Mouse (Mus musculus): ENCODE data around the gene Angel1. TPM values are rescaled to one million over a fixed set of nuclear protein-coding genes. Genes with fewer than 3 reads are reported as not detected.

Angel1 gene
- polyA plus RNA-seq, 1 experiment from 2014 or later: 4.8 TPM

- no peaks in the 10 kb centered on the region for H3K36me3 ChIP-seq (ENCODE audit: control insufficient read depth, insufficient read depth, low read length)
- no peak overlapping the region for H3K27ac ChIP-seq (ENCODE audit: low read length)
- no peak overlapping the region for H3K4me3 ChIP-seq (ENCODE audit: low read length)
- no peaks in the 10 kb centered on the region for H3K9me3 ChIP-seq (ENCODE audit: control insufficient read depth, low read length)
- no peak overlapping the region for H3K4me2 ChIP-seq (ENCODE audit: low read depth, low read length)
- H3K9ac ChIP-seq (ENCODE audit: low read depth, low read length): no peak overlapping the region
- peak; percentile 34; the same call in 1 of the 2 replicates for ATAC-seq
- H3K27me3 ChIP-seq (replicated peaks; ENCODE audit: control insufficient read depth, insufficient read depth, low read length): no peaks in the 10 kb centered on the region
- WGBS: 35% methylated on average over 20 of the region's 20 CpGs
- H3K4me1 ChIP-seq (ENCODE audit: control insufficient read depth, insufficient read depth, low read length): peaks cover 3% of the 10 kb centered on the region; the same call in 1 of the 2 replicates
Observed at GRCm38 (mm10) chr12:86767868-86768631, 41.8 kb upstream of the Angel1 start.

DNA sequence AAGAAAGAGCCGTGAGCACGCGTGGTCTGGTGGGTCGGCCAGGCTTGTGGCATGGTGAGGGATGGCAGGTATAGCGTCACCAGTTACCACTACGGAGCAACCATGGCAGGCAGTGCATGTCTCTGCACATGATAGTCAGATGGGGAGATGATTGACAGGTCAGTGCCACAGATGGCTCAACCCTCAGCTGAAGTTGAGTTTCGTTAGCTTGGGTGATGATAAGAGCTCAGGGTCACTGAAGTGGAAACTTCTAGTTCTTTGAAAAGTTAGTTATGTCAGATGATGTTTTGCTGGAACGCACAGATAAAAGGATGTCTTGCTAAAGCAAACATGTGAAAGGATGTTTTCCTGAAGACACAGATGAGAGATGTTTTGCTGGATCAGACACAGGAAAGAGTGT, 40.2 kb upstream of the Angel1 start:
- Histone ChIP-seq H3K4me2 (ENCODE audit: low read depth, low read length) (no peak overlapping the region), H3K9me3 (ENCODE audit: control insufficient read depth, low read length) (no peaks in the 10 kb centered on the region), H3K4me3 (ENCODE audit: low read length) (no peak overlapping the region), H3K27ac (ENCODE audit: low read length) (no peak overlapping the region), H3K4me1 (ENCODE audit: control insufficient read depth, insufficient read depth, low read length) (0 out of 2 replicates have a peak, but pooled peaks cover 3% of the 10 kb centered on the region), H3K9ac (ENCODE audit: low read depth, low read length) (no peak overlapping the region), H3K36me3 (ENCODE audit: control insufficient read depth, insufficient read depth, low read length) (no peaks in the 10 kb centered on the region), H3K27me3 (replicated peaks; ENCODE audit: control insufficient read depth, insufficient read depth, low read length) (no peaks in the 10 kb centered on the region)
- no peak for ATAC-seq
- WGBS: 85% methylated on average over 8 of the region's 8 CpGs

- 0 out of 2 replicates have a peak, but pooled peaks cover 3% of the 10 kb centered on the region for H3K4me1 ChIP-seq (ENCODE audit: control insufficient read depth, insufficient read depth, low read length)
- no peak overlapping the region for H3K27ac ChIP-seq (ENCODE audit: low read length)
- no peak overlapping the region for H3K4me3 ChIP-seq (ENCODE audit: low read length)
- no peak overlapping the region for H3K9ac ChIP-seq (ENCODE audit: low read depth, low read length)
- WGBS: 68% methylated on average over 6 of the region's 6 CpGs
- no peaks in the 10 kb centered on the region for H3K9me3 ChIP-seq (ENCODE audit: control insufficient read depth, low read length)
- H3K36me3 ChIP-seq (ENCODE audit: control insufficient read depth, insufficient read depth, low read length): no peaks in the 10 kb centered on the region
- no peak overlapping the region for H3K4me2 ChIP-seq (ENCODE audit: low read depth, low read length)
- no peak for ATAC-seq
- H3K27me3 ChIP-seq (replicated peaks; ENCODE audit: control insufficient read depth, insufficient read depth, low read length): no peaks in the 10 kb centered on the region
Observed at GRCm38 (mm10) chr12:86764060-86764459, 37.8 kb upstream of the Angel1 start.

DNA sequence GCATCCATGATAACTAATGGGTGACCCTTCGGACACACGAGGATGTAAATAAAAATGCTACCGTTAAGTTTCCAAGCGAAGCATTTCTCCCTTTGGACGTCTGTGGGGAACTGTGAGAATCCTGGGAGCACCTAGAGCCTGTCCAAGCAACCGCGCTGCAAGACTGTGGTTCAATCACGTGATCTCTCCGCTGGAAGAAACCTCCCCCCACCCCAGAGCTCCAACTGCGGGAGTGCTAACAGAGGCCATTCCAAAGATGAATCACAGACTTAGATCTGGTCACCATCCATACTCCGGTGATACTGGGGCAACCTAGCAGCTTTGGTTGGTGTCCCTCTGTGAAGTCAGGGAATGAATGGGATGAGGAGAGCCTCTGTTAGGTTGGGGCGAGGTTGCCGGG, 34.8 kb upstream of the Angel1 start:
- no peak overlapping the region for H3K27ac ChIP-seq (ENCODE audit: low read length)
- H3K9ac ChIP-seq (ENCODE audit: low read depth, low read length): no peak overlapping the region
- H3K4me3 ChIP-seq (ENCODE audit: low read length): no peak overlapping the region
- no peaks in the 10 kb centered on the region for H3K36me3 ChIP-seq (ENCODE audit: control insufficient read depth, insufficient read depth, low read length)
- no peaks in the 10 kb centered on the region for H3K27me3 ChIP-seq (replicated peaks; ENCODE audit: control insufficient read depth, insufficient read depth, low read length)
- no peak overlapping the region for H3K4me2 ChIP-seq (ENCODE audit: low read depth, low read length)
- H3K9me3 ChIP-seq (ENCODE audit: control insufficient read depth, low read length): no peaks in the 10 kb centered on the region
- no peaks in the 10 kb centered on the region for H3K4me1 ChIP-seq (ENCODE audit: control insufficient read depth, insufficient read depth, low read length)
- ATAC-seq: no peak
- WGBS: 68% methylated on average over 13 of the region's 13 CpGs

GRCm38 (mm10) chr12:86734319-86734810, 8.1 kb upstream of the Angel1 start, which contains the start of gene Lrrc74a:
Lrrc74a (plus strand) TSS chr12:86734369.
- 84% methylated on average over 8 of the region's 8 CpGs for WGBS

GRCm38 (mm10) chr12:86725706-86726105, 554 bp downstream of the Angel1 start:
- Histone ChIP-seq H3K9ac (ENCODE audit: low read depth, low read length) (peak overlapping the region; percentile 76), H3K27me3 (replicated peaks; ENCODE audit: control insufficient read depth, insufficient read depth, low read length) (no peaks in the 10 kb centered on the region), H3K4me3 (ENCODE audit: low read length) (peak overlapping the region; percentile 74), H3K36me3 (ENCODE audit: control insufficient read depth, insufficient read depth, low read length) (no peaks in the 10 kb centered on the region), H3K4me1 (ENCODE audit: control insufficient read depth, insufficient read depth, low read length) (no peaks in the 10 kb centered on the region), H3K9me3 (ENCODE audit: control insufficient read depth, low read length) (no peaks in the 10 kb centered on the region), H3K27ac (ENCODE audit: low read length) (no peak overlapping the region), H3K4me2 (ENCODE audit: low read depth, low read length) (peak overlapping the region; percentile 88)
- ATAC-seq: peak; percentile 24; the same call in 1 of the 2 replicates
- under 1% methylated on average over 19 of the region's 19 CpGs for WGBS

More at GRCm38 (mm10) chr12:86734319-86734810, 8.1 kb upstream of the Angel1 start, which contains the start of gene Lrrc74a:
- Histone ChIP-seq H3K4me3 (ENCODE audit: low read length) (no peak within 1 kb of the TSS), H3K9ac (ENCODE audit: low read depth, low read length) (no peak within 1 kb of the TSS), H3K9me3 (ENCODE audit: control insufficient read depth, low read length) (no peaks in the 10 kb centered on the region), H3K4me2 (ENCODE audit: low read depth, low read length) (no peak within 1 kb of the TSS), H3K27ac (ENCODE audit: low read length) (no peak within 1 kb of the TSS), H3K27me3 (replicated peaks; ENCODE audit: control insufficient read depth, insufficient read depth, low read length) (no peaks in the 10 kb centered on the region), H3K4me1 (ENCODE audit: control insufficient read depth, insufficient read depth, low read length) (no peaks in the 10 kb centered on the region), H3K36me3 (ENCODE audit: control insufficient read depth, insufficient read depth, low read length) (no peaks in the 10 kb centered on the region)
- no peak for ATAC-seq

DNA sequence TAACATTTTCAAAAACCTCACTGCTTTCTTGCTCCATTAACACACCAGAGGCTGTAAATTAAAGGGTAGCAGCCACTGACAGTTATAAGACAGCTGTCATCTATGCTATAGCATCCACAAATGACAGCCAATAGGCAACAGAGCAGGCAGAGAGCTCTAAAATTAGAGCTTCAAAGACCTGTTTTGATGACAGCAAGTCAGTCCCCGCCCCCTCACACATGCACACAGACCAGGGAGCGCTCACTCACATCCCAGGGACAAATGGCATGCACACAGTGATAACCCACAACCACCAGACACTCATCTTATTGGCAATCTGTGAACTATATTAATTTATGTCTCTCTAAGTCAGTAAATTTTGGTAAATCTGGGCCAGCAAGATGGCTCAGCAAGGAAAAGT, 2.0 kb downstream of the Angel1 start:
- Histone ChIP-seq H3K36me3 (ENCODE audit: control insufficient read depth, insufficient read depth, low read length) (no peaks in the 10 kb centered on the region), H3K4me3 (ENCODE audit: low read length) (no peak overlapping the region), H3K27me3 (replicated peaks; ENCODE audit: control insufficient read depth, insufficient read depth, low read length) (no peaks in the 10 kb centered on the region), H3K4me2 (ENCODE audit: low read depth, low read length) (no peak overlapping the region), H3K9ac (ENCODE audit: low read depth, low read length) (no peak overlapping the region), H3K27ac (ENCODE audit: low read length) (no peak overlapping the region), H3K9me3 (ENCODE audit: control insufficient read depth, low read length) (no peaks in the 10 kb centered on the region), H3K4me1 (ENCODE audit: control insufficient read depth, insufficient read depth, low read length) (no peaks in the 10 kb centered on the region)
- whole genome bisulfite sequencing: 89% methylated on average over 2 of the region's 2 CpGs
- ATAC-seq: no peak

DNA sequence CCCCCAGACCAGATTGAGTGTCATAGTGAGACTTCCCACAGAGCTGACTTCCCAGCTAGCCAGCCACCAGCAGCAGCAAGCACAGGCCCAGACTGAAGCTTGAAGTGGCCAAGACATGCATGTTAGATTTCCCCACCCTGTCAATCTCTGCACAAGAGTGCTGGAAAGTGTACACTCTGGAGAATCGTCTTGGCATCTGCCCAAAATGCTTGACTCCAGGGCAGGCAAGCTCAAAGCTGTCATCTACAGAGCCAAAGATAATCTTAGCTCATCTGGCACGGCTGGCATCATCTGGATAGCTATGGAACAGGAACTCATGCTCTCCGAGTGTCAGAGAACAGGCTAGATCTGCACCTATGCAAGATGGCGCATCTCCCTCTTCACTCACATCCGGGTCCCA, 4.8 kb downstream of the Angel1 start:
- 82% methylated on average over 5 of the region's 5 CpGs for WGBS

GRCm38 (mm10) chr12:86719961-86720639, 6.2 kb downstream of the Angel1 start:
- H3K27me3 ChIP-seq (replicated peaks; ENCODE audit: control insufficient read depth, insufficient read depth, low read length): no peaks in the 10 kb centered on the region
- H3K4me1 ChIP-seq (ENCODE audit: control insufficient read depth, insufficient read depth, low read length): no peaks in the 10 kb centered on the region
- no peaks in the 10 kb centered on the region for H3K9me3 ChIP-seq (ENCODE audit: control insufficient read depth, low read length)
- no peaks in the 10 kb centered on the region for H3K36me3 ChIP-seq (ENCODE audit: control insufficient read depth, insufficient read depth, low read length)
- no peak overlapping the region for H3K9ac ChIP-seq (ENCODE audit: low read depth, low read length)
- no peak overlapping the region for H3K27ac ChIP-seq (ENCODE audit: low read length)
- H3K4me3 ChIP-seq (ENCODE audit: low read length): no peak overlapping the region
- ATAC-seq: no peak
- WGBS: 83% methylated on average over 18 of the region's 18 CpGs
- H3K4me2 ChIP-seq (ENCODE audit: low read depth, low read length): no peak overlapping the region

More for the DNA sequence above, 4.8 kb downstream of the Angel1 start:
- ATAC-seq: no peak
- Histone ChIP-seq H3K4me2 (ENCODE audit: low read depth, low read length) (no peak overlapping the region), H3K27ac (ENCODE audit: low read length) (no peak overlapping the region), H3K9ac (ENCODE audit: low read depth, low read length) (no peak overlapping the region), H3K9me3 (ENCODE audit: control insufficient read depth, low read length) (no peaks in the 10 kb centered on the region), H3K36me3 (ENCODE audit: control insufficient read depth, insufficient read depth, low read length) (no peaks in the 10 kb centered on the region), H3K4me3 (ENCODE audit: low read length) (no peak overlapping the region), H3K27me3 (replicated peaks; ENCODE audit: control insufficient read depth, insufficient read depth, low read length) (no peaks in the 10 kb centered on the region), H3K4me1 (ENCODE audit: control insufficient read depth, insufficient read depth, low read length) (no peaks in the 10 kb centered on the region)
